Mouse (Mus musculus) G1E (cell line): Measurements from ENCODE around the gene Zbtb8b. TPM values are rescaled to one million over a fixed set of nuclear protein-coding genes. Genes with fewer than 3 reads are reported as not detected.

ENCODE experiments used
- ATAC-seq: 2 replicates; pipeline ENCODE4 v1.8.0; 2016; ENCODE audit warnings: mild to moderate bottlenecking; ENCODE audit not compliant: insufficient number of reproducible peaks, poor library complexity, low FRiP score, severe bottlenecking; ENCODE audit errors: extremely low read depth
- DNase-seq: peaks from one replicate; pipeline ENCODE4 v3.0.0; 2012; ENCODE audit warnings: low spot score
- H3K27me3 ChIP-seq: 2 replicates; pipeline ENCODE4 v1.6.1; 2012; ENCODE audit warnings: mild to moderate bottlenecking, low read length, inconsistent platforms; ENCODE audit not compliant: insufficient read depth
- H3K36me3 ChIP-seq: replicated peaks from 2 replicates; pipeline ENCODE3; 2012; ENCODE audit warnings: mild to moderate bottlenecking, inconsistent platforms
- H3K4me1 ChIP-seq: 2 replicates; pipeline ENCODE4 v1.6.1; 2012; ENCODE audit warnings: low read depth, low read length, inconsistent platforms, mixed read lengths; ENCODE audit not compliant: insufficient read depth
- H3K4me3 ChIP-seq: 2 replicates; pipeline ENCODE4 v1.5.1; 2012; ENCODE audit warnings: low read depth, mild to moderate bottlenecking, inconsistent platforms, low read length, moderate library complexity, mixed read lengths
- H3K9me3 ChIP-seq: replicated peaks from 2 replicates; pipeline ENCODE4 v1.6.1; 2012; ENCODE audit warnings: inconsistent platforms
- CTCF ChIP-seq: IDR thresholded peaks from 2 replicates; pipeline ENCODE4 v1.5.1; 2012; ENCODE audit warnings: low read depth, low read length, inconsistent platforms, mixed read lengths
- GATA1 ChIP-seq: IDR thresholded peaks from 2 replicates; pipeline ENCODE4 v1.6.1; 2012; ENCODE audit warnings: borderline replicate concordance, low read length, inconsistent platforms, mixed read lengths
- GATA2 ChIP-seq: IDR thresholded peaks from 2 replicates; pipeline ENCODE4 v1.6.1; 2012; ENCODE audit warnings: low read depth, low read length, inconsistent platforms, borderline replicate concordance
- POLR2AphosphoS5 ChIP-seq: IDR thresholded peaks from 2 replicates; pipeline ENCODE4 v1.6.1; 2012; ENCODE audit warnings: low read depth, low read length, inconsistent platforms; ENCODE audit not compliant: insufficient replicate concordance
- TAL1 ChIP-seq: conservative IDR thresholded peaks from 2 replicates; pipeline ENCODE4 v1.6.1; 2012; ENCODE audit warnings: low read depth, low read length, inconsistent platforms, mixed read lengths
- polyA plus RNA-seq: library from polyadenylated mRNA; stranded (reverse); fragments of >175 nt; gene quantifications from 2 replicates; pipeline ENCODE4 v1.2.3, GENCODE M21; 2012
- total RNA-seq, 2 experiments: library from RNA; stranded (forward) in 1 of 2; stranded (reverse) in 1 of 2; fragments of 200-1000 nt in 1 of 2; fragments of >200 nt in 1 of 2; fragmentation: Nextera tagmentation in 1 of 2; gene quantifications; 2 replicates each; pipeline ENCODE4 v1.2.3; 2014 to 2017

Gene Zbtb8b
- total and polyA plus RNA-seq, 3 experiments: 0.16 TPM; not detected in 2

DNA sequence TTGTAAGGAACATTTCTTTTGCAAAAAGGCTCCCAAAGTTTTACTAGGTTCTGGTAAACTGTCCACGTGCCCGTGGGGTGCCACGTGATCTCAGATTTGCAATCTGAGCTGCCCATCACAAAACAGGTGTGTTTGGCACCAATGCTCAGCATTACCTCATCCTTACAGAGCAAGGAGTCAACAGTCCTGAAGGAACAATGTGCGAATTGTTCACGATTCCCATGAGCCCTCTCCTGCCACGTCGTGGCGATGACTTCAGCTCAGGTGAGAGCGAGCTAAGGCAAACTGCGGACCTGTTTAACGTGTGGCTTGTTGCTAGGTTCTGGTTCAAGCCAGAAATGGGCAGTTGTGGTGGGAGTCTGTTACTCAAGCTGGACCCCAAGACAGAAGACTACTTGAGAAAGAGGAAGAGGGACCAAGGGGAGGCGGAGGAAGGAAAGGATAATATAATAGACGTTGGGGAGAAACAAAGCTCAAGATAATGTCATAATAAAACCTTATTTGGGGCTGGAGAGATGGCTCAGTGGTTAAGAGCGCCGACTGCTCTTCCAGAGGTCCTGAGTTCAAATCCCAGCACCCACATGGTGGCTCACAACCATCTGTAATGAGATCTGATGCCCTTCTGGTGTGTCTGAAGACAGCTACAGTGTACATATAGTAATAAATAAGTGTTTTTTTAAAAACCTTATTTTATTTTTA is 11.0 kb upstream of the Zbtb8b start:
- Histone ChIP-seq H3K27me3 (peaks cover 13% of the 10 kb centered on the region), H3K4me1 (peaks cover 4% of the 10 kb centered on the region), H3K9me3 (no peaks in the 10 kb centered on the region), H3K4me3 (no peak overlapping the region), H3K36me3 (no peaks in the 10 kb centered on the region)
- ATAC-seq: no peak
- no peak for DNase-seq
- TF ChIP-seq GATA1 (no peak), TAL1 (no peak), CTCF (no peak), POLR2AphosphoS5 (no peak), GATA2 (no peak)

DNA sequence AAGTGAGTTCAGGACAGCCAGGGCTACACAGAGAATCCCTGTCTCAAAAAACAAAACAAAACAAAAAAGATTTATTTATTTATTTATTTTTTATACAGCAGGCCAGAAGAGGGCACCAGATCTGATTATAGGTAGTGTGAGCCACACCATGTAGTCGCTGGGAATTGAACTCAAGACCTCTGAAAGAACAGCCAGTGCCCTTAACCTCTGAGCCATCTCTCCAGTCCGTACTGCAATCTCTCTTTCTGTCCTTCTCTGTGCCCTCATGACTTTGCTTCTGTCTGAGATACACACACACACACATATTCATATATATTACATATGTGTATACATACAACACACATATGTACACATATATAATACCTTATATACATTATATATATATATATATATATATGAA is 10.2 kb upstream of the Zbtb8b start:
- Histone ChIP-seq H3K4me1 (peaks cover 4% of the 10 kb centered on the region), H3K27me3 (peaks cover 13% of the 10 kb centered on the region), H3K9me3 (no peaks in the 10 kb centered on the region), H3K4me3 (no peak overlapping the region), H3K36me3 (no peaks in the 10 kb centered on the region)
- ATAC-seq: no peak
- no peak for DNase-seq
- no peak for TF ChIP-seq GATA2
- TF ChIP-seq CTCF: no peak
- TF ChIP-seq GATA1: no peak
- no peak for TF ChIP-seq POLR2AphosphoS5
- no peak for TF ChIP-seq TAL1

DNA sequence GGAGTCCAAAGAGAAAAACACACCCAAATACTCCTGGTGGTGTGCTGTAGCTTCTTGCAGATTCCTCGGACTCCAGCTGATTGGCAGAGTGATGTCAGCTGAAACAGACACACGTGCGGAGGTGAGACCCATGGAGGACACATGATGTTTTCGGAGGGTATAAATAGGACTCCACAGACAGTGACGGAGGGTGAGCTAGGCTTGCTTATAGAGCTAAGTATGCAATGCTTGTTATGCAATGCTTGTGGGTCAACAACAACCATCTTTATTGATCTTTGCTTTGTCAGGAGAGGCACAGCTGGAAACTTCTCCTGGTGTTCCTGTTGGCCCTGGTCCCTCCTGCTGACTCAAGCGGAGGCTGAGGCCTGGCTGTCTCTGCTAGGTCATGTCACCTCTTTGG is 8.1 kb upstream of the Zbtb8b start:
- Histone ChIP-seq H3K4me1 (no peaks in the 10 kb centered on the region; the same call in none of the 2 replicates), H3K9me3 (no peaks in the 10 kb centered on the region), H3K4me3 (no peak overlapping the region), H3K27me3 (peaks cover 17% of the 10 kb centered on the region), H3K36me3 (no peaks in the 10 kb centered on the region)
- ATAC-seq (no peak), DNase-seq (no peak)
- TF ChIP-seq GATA2: no peak
- no peak for TF ChIP-seq GATA1
- TF ChIP-seq TAL1: no peak
- TF ChIP-seq CTCF: no peak
- no peak for TF ChIP-seq POLR2AphosphoS5

DNA sequence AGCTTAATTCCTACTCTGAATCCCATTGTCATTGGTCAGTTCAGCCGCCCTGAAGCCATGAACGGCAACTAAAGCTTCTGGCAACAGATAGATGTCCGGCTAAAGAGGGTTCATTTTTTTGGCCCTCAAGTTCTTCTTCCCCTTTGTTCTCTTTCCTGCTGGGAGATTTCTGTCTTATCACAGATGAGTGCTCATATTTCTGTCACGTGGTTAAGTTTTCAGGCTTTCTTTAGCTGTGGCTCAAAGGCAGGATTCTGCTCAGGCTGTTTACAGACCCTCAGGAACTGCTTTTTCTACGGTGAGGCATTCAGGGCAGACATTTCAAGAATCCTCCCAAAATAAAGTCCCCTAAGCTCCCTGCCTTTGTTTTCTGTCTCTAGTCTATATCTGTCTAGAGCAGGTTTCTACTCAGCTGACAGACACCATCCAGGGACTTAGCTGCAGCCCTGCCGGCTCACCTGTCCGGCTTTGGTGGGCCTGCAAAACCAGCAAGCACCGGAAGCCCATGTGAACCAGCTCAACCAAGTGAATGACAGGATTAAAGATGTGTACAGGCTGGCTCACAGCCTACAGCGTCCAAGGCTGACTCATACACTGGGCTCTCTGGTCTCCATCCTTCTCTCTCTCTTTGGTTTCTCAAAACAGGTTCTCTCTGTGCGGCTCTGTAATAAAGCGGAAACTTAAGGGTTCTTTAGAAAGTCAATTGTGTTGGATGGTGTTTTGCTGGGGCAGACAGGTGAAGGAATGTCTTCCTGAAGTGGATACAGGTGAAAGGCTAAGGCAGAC is 7.3 kb upstream of the Zbtb8b start:
- Histone ChIP-seq H3K27me3 (peaks cover 23% of the 10 kb centered on the region), H3K36me3 (no peaks in the 10 kb centered on the region), H3K9me3 (no peaks in the 10 kb centered on the region), H3K4me3 (no peak overlapping the region), H3K4me1 (no peaks in the 10 kb centered on the region; the same call in none of the 2 replicates)
- DNase-seq (no peak), ATAC-seq (no peak)
- no peak for TF ChIP-seq GATA2
- TF ChIP-seq TAL1: no peak
- TF ChIP-seq GATA1: no peak
- TF ChIP-seq POLR2AphosphoS5: no peak
- no peak for TF ChIP-seq CTCF

GRCm38 (mm10) chr4:129447360-129447759 is 6.7 kb upstream of the Zbtb8b start:
- H3K4me3 ChIP-seq: no peak overlapping the region
- no peaks in the 10 kb centered on the region; the same call in none of the 2 replicates for H3K4me1 ChIP-seq
- DNase-seq (no peak), ATAC-seq (no peak)
- peaks cover 29% of the 10 kb centered on the region for H3K27me3 ChIP-seq
- H3K9me3 ChIP-seq: no peaks in the 10 kb centered on the region
- TF ChIP-seq CTCF (no peak), TAL1 (no peak), GATA1 (no peak), GATA2 (no peak), POLR2AphosphoS5 (no peak)
- no peaks in the 10 kb centered on the region for H3K36me3 ChIP-seq

- no peak for TF ChIP-seq GATA2
- no peak for TF ChIP-seq GATA1
- no peak for TF ChIP-seq POLR2AphosphoS5
- no peak for TF ChIP-seq TAL1
- no peak for TF ChIP-seq CTCF
Measured at GRCm38 (mm10) chr4:129441145-129441544, 492 bp upstream of the Zbtb8b start.

More at GRCm38 (mm10) chr4:129441145-129441544, 492 bp upstream of the Zbtb8b start:
- no peaks in the 10 kb centered on the region; the same call in 1 of the 2 replicates for H3K4me1 ChIP-seq
- H3K36me3 ChIP-seq: no peaks in the 10 kb centered on the region
- no peak overlapping the region for H3K4me3 ChIP-seq
- peaks cover 63% of the 10 kb centered on the region for H3K27me3 ChIP-seq
- ATAC-seq (no peak), DNase-seq (no peak)
- no peaks in the 10 kb centered on the region for H3K9me3 ChIP-seq
